Mouse (Mus musculus): ENCODE results near the gene Dram1.

Gene Dram1

GRCm38 (mm10) chr10:88281699-88282098 lies 97.2 kb downstream of the Dram1 start:
- ChIA-PET POLR2A (interaction anchor here in 1 of 4 experiments (0.7 to 1.0 kb wide), 2 partner anchors 49 to 81 kb away, joined by 3 read pairs; partner anchors contain the start of gene Washc3), CTCF (interaction anchor here in 1 of 4 experiments (0.9 kb wide), 1 partner anchor 633 kb away, joined by 3 read pairs; no protein-coding TSS in a partner anchor)

- POLR2A ChIA-PET, result interaction anchor here in 1 of 4 experiments (0.6 kb wide), 1 partner anchor 613 kb away, joined by 3 read pairs; no protein-coding TSS in a partner anchor
- CTCF ChIA-PET, result no interaction called here
These were observed 104.8 kb downstream of the Dram1 start for GRCm38 (mm10) chr10:88274045-88274444.
